Comparison of ENCODE assay signal across 8 mouse cellular contexts in the genomic region with DNA sequence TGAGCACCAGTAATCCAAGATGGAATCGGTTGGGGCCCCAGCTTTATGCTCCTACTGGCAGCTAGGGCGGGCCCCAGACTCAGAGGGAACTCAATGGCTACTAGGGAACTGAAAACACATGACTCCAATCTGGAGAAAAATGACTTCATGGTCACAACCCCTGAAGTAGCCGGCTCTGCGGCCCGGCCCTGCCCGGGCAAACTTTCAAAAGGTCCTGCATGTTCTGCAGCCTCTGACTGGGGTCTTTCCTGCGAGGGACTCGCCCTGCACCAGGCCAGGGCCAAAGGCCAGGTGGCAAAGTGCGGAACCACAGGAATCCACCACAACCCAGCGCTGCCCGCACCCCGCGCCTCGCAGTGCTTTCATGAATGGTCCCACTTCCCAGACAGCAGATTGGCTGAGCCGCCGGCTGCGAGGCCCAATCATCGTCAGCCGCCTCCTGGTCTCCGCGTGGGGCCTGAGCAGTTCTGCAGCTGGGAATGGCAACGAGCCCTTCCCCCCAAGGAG.
DNase-seq lines count a peak whose midpoint lies in the region; ATAC-seq and TF ChIP-seq lines count a peak whose summit lies in the region.

No protein-coding gene starts in this region.

- peak overlapping the region; percentile 47; the same call in 1 of the 2 replicates for H3K9ac ChIP-seq in embryonic facial prominence, embryonic 14.5 days (ENCODE audit: low read depth, low read length)
- no peak overlapping the region for H3K9ac ChIP-seq in limb, embryonic 12.5 days (replicated peaks)
- 0 out of 2 replicates have a peak overlapping the region, but pooled peaks have one; percentile 28 for H3K9ac ChIP-seq in midbrain, embryonic 12.5 days (replicated peaks)

- H3K36me3 ChIP-seq in embryonic facial prominence, embryonic 14.5 days (ENCODE audit: control insufficient read depth, insufficient read depth, low read length): no peaks in the 10 kb centered on the region
- no peaks in the 10 kb centered on the region for H3K36me3 ChIP-seq in limb, embryonic 12.5 days
- H3K36me3 ChIP-seq in midbrain, embryonic 12.5 days: no peaks in the 10 kb centered on the region
- no peaks in the 10 kb centered on the region for H3K36me3 ChIP-seq in small intestine, adult 2 months (ENCODE audit: control insufficient read depth, insufficient read depth, low read length)

- TF ChIP-seq CTCF in small intestine, adult 2 months (IDR thresholded peaks at IDR 0.05; ENCODE audit: extremely low read depth, insufficient read length, insufficient replicate concordance, low read depth, low read length): no peak

- peak overlapping the region; percentile 60 for H3K4me2 ChIP-seq in embryonic facial prominence, embryonic 14.5 days (ENCODE audit: low read depth, low read length)
- H3K4me2 ChIP-seq in limb, embryonic 12.5 days: peak overlapping the region; percentile 59
- peak overlapping the region; percentile 75 for H3K4me2 ChIP-seq in midbrain, embryonic 12.5 days (replicated peaks)

- DNase-seq in adrenal gland, postnatal 4 days (ENCODE audit: low spot score in 2 of 2): peak; percentile 36 to 58
- peak; percentile 96 for DNase-seq in embryonic facial prominence, embryonic 14.5 days (ENCODE audit: low spot score)
- peak; percentile 88 to 93 for DNase-seq in heart, adult 9 months (ENCODE audit: low spot score in 2 of 2)
- DNase-seq in kidney, adult 9 months: peak; percentile 73
- DNase-seq in natural killer cell, adult 2 months (ENCODE audit: low spot score in 2 of 2): no peak

- no peaks in the 10 kb centered on the region for H3K27me3 ChIP-seq in embryonic facial prominence, embryonic 14.5 days (replicated peaks; ENCODE audit: control insufficient read depth, insufficient read depth, low read length)
- H3K27me3 ChIP-seq in limb, embryonic 12.5 days: no peaks in the 10 kb centered on the region
- peaks cover 28% of the 10 kb centered on the region for H3K27me3 ChIP-seq in midbrain, embryonic 12.5 days
- H3K27me3 ChIP-seq in small intestine, adult 2 months (ENCODE audit: control insufficient read depth, insufficient read depth, low read length): no peaks in the 10 kb centered on the region

- no peak for TF ChIP-seq POLR2A in small intestine, adult 2 months (IDR thresholded peaks at IDR 0.05; ENCODE audit: low read depth, low read length)

- no peaks in the 10 kb centered on the region for H3K9me3 ChIP-seq in embryonic facial prominence, embryonic 14.5 days (ENCODE audit: control insufficient read depth, low read length)
- no peaks in the 10 kb centered on the region for H3K9me3 ChIP-seq in limb, embryonic 12.5 days
- H3K9me3 ChIP-seq in midbrain, embryonic 12.5 days: no peaks in the 10 kb centered on the region

- peak overlapping the region; percentile 27 for H3K4me3 ChIP-seq in embryonic facial prominence, embryonic 14.5 days (ENCODE audit: low read depth, low read length)
- H3K4me3 ChIP-seq in limb, embryonic 12.5 days (replicated peaks): peak overlapping the region; percentile 31
- H3K4me3 ChIP-seq in midbrain, embryonic 12.5 days: peak overlapping the region; percentile 36
- peak overlapping the region; percentile 25 for H3K4me3 ChIP-seq in small intestine, adult 2 months (ENCODE audit: low read depth, low read length)

- peaks cover 17% of the 10 kb centered on the region for H3K4me1 ChIP-seq in embryonic facial prominence, embryonic 14.5 days (ENCODE audit: control insufficient read depth, insufficient read depth, low read length)
- H3K4me1 ChIP-seq in limb, embryonic 12.5 days (replicated peaks): peaks cover 22% of the 10 kb centered on the region
- peaks cover 17% of the 10 kb centered on the region for H3K4me1 ChIP-seq in midbrain, embryonic 12.5 days
- H3K4me1 ChIP-seq in small intestine, adult 2 months (ENCODE audit: control insufficient read depth, insufficient read depth, insufficient read length, low read length): peaks cover 10% of the 10 kb centered on the region

- WGBS in embryonic facial prominence, embryonic 14.5 days: under 1% methylated on average over 22 of the region's 22 CpGs
- WGBS in limb, embryonic 12.5 days: under 1% methylated on average over 22 of the region's 22 CpGs
- 1% methylated on average over 21 of the region's 22 CpGs for WGBS in midbrain, embryonic 12.5 days
- 2% methylated on average over 22 of the region's 22 CpGs for WGBS in small intestine, adult 2 months

- H3K27ac ChIP-seq in embryonic facial prominence, embryonic 14.5 days (replicated peaks; ENCODE audit: low read depth, low read length): peak overlapping the region; percentile 16
- peak overlapping the region; percentile 87 for H3K27ac ChIP-seq in limb, embryonic 12.5 days
- peak overlapping the region; percentile 30; the same call in 1 of the 2 replicates for H3K27ac ChIP-seq in midbrain, embryonic 12.5 days (replicated peaks)
- H3K27ac ChIP-seq in small intestine, adult 2 months (ENCODE audit: insufficient read depth, low read depth, low read length): no peak overlapping the region

- ATAC-seq in embryonic facial prominence, embryonic 14.5 days (ENCODE audit: low read depth): peak; percentile 97
- ATAC-seq in limb, embryonic 12.5 days (ENCODE audit: insufficient number of reproducible peaks, insufficient read depth, low FRiP score, low TSS enrichment, low read depth): peak; percentile 95
- ATAC-seq in midbrain, embryonic 12.5 days (ENCODE audit: low FRiP score, low read depth): peak; percentile 97

Comparison
In these comparisons a context has a peak if more than half of its experiments do, and no peak if none do; other contexts are left out.
1. DNase-seq: peak in adrenal gland, postnatal 4 days (2 of 2), embryonic facial prominence, embryonic 14.5 days (single experiment), heart, adult 9 months (2 of 2) and kidney, adult 9 months (single experiment); none in natural killer cell, adult 2 months (0 of 2).
2. Peak in every context shown above with its lines, with median percentiles within 50 percentile points of each other: ATAC-seq, H3K4me2 ChIP-seq and H3K4me3 ChIP-seq.